22 mouse cellular contexts compared by ENCODE assay signal in the genomic region with DNA sequence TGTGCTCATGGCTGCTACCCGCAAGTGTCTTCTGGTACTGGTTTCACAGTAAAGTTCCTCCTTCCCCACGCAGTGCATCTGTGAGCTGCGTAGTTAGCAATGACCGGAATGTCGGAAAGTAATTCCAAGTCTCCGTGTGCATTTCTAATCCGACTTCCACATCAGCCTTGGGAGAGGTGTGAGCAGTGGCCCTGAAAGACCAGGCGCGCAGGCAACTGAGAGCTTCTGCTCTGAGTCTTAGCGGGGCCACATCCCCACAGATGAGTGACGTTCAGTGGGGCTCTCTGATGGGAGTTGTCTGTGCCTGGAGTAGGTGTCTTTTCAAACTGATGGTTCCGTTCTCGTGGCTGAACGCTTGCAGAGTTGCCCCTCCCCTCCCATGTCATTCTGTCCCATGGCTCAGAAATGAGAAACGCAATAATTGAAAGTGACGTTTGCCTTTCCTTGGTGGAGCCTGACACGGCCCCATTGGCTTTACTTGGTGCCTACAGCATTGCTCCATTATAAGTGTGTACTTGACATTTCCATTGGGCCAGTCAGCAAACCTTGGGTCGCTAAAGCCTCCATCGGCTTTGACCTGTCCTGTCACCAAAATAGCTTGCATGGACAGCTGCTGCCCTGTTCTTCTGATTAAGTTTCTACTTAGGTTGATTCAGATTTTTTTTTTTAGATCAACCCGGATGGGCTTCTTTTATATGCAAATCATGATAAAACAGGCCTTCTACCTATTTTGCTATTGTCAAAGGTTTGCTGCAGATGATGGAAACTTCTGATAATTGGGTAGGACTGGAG. TPM values are rescaled to one million over a fixed set of nuclear protein-coding genes. Genes with fewer than 3 reads are reported as not detected.
DNase-seq lines count a peak whose midpoint lies in the region; TF ChIP-seq lines count a peak whose summit lies in the region.
"Had no signal": no experiment of that assay in that cellular context is flagged by ENCODE, and none has a peak within 500 bp of the region (broad histone marks: within the 10 kb centered on the region; RNA-seq: fewer than 3 reads in every experiment).

No protein-coding gene starts in this region.

- H3K27me3 ChIP-seq in myocyte (ENCODE audit: control insufficient read depth, insufficient read depth, insufficient read length), result no peaks in the 10 kb centered on the region
- H3K27me3 ChIP-seq in hindbrain, embryonic 10.5 days (ENCODE audit: insufficient read depth, poor library complexity, severe bottlenecking), result no peaks in the 10 kb centered on the region
- H3K27me3 ChIP-seq: forebrain, embryonic 13.5 days; heart, embryonic 15.5 days had no signal

- no peak overlapping the region for H3K4me3 ChIP-seq in gastrocnemius, adult 2 months
- H3K4me3 ChIP-seq in myocyte, result no peak overlapping the region
- H3K4me3 ChIP-seq in hindbrain, embryonic 10.5 days, result no peak overlapping the region
- H3K4me3 ChIP-seq: forebrain, embryonic 10.5 days; forebrain, embryonic 13.5 days; heart, embryonic 10.5 days; heart, embryonic 15.5 days had no signal

- H3K27ac ChIP-seq in gastrocnemius, adult 2 months, result peak overlapping the region; percentile 90
- H3K27ac ChIP-seq in hindbrain, embryonic 10.5 days, result no peak overlapping the region
- H3K27ac ChIP-seq: forebrain, embryonic 10.5 days; forebrain, embryonic 13.5 days; heart, embryonic 10.5 days; heart, embryonic 15.5 days; hindbrain, embryonic 14.5 days; hindbrain, postnatal 0 days had no signal

- intact Hi-C loops in gastrocnemius, adult 2 months (cut with DNase I), result no loop called here
- intact Hi-C loops in gastrocnemius, postnatal 36 days (cut with DNase I), result no loop called here

- WGBS in hindbrain, embryonic 10.5 days, result 89% methylated on average over 20 of the region's 20 CpGs

- no peak for TF ChIP-seq POLR2A in myocyte (IDR thresholded peaks at IDR 0.05; ENCODE audit: insufficient read length, low read depth)

- peak; percentile 62 for DNase-seq in gastrocnemius, adult 2 months
- no peak for DNase-seq in gastrocnemius, postnatal 36 days
- DNase-seq in ZHBTc4 (ENCODE audit: low read depth, low spot score), result peak; percentile 18
- DNase-seq in skeletal muscle tissue, adult 2 months (ENCODE audit: low read depth, low spot score), result peak; percentile 76
- DNase-seq in hindbrain, embryonic 10.5 days (ENCODE audit: low spot score), result no peak
- DNase-seq in B cell, adult 2 months, result no peak
- DNase-seq: adrenal gland, adult 8-10 months; adrenal gland, postnatal 25 days; cerebellum, adult 11-12 months; cerebellum, adult 8-10 months; cerebellum, postnatal 36 days; gastrocnemius, postnatal 25 days; heart, adult 18-20 months; heart, postnatal 10 days; heart, postnatal 36 days had no signal

- no peaks in the 10 kb centered on the region for H3K9me3 ChIP-seq in hindbrain, embryonic 10.5 days
- H3K9me3 ChIP-seq: forebrain, embryonic 10.5 days; forebrain, embryonic 13.5 days; heart, embryonic 10.5 days; heart, embryonic 15.5 days had no signal

- H3K4me2 ChIP-seq in myocyte (ENCODE audit: low read depth), result no peak overlapping the region
- H3K4me2 ChIP-seq: forebrain, embryonic 13.5 days; heart, embryonic 15.5 days; hindbrain, embryonic 14.5 days had no signal

- peaks cover 10% of the 10 kb centered on the region for H3K36me3 ChIP-seq in myocyte (ENCODE audit: control insufficient read depth, insufficient read depth)
- peaks cover 42% of the 10 kb centered on the region for H3K36me3 ChIP-seq in hindbrain, embryonic 10.5 days

- H3K79me2 ChIP-seq in myocyte (ENCODE audit: control insufficient read depth, insufficient read depth), result no peaks in the 10 kb centered on the region

- TF ChIP-seq CTCF in gastrocnemius, adult 2 months (IDR thresholded peaks at IDR 0.05), result no peak

- peaks cover 3% of the 10 kb centered on the region; the same call in 1 of the 2 replicates for H3K4me1 ChIP-seq in hindbrain, embryonic 10.5 days (replicated peaks)
- H3K4me1 ChIP-seq: forebrain, embryonic 10.5 days; forebrain, embryonic 13.5 days had no signal

- no peak overlapping the region for H3ac ChIP-seq in myocyte (ENCODE audit: control insufficient read depth, insufficient read length)

TF ChIP-seq in myocyte, 11 proteins besides CTCF, POLR2A, EP300 and RAD21:
- TF ChIP-seq MYOG (IDR thresholded peaks at IDR 0.05; ENCODE audit: control insufficient read depth in 1 of 3, insufficient read depth in 1 of 3, insufficient read length in 2 of 3, low read depth in 2 of 3) (peak in 2 of 3 experiments; percentile 20 to 51), SRF (IDR thresholded peaks at IDR 0.05; ENCODE audit: control insufficient read depth, insufficient read length, low read depth) (no peak), E2F4 (IDR thresholded peaks at IDR 0.05; ENCODE audit: insufficient read depth) (no peak), REST (IDR thresholded peaks at IDR 0.05; ENCODE audit: insufficient read depth, insufficient read length) (no peak), MYOD1 (IDR thresholded peaks at IDR 0.05; ENCODE audit: control insufficient read depth in 1 of 3, insufficient read length in 2 of 3, low read depth in 2 of 3) (peak in 1 of 3 experiments; percentile 62), TCF12 (IDR thresholded peaks at IDR 0.05; ENCODE audit: insufficient read depth, poor library complexity, severe bottlenecking) (no peak), TCF3 (IDR thresholded peaks at IDR 0.05; ENCODE audit: insufficient read length, low read depth) (no peak), USF1 (IDR thresholded peaks at IDR 0.05; ENCODE audit: low read depth) (no peak), POLR2AphosphoS2 (IDR thresholded peaks at IDR 0.05; ENCODE audit: insufficient read length, low read depth) (no peak), MAX (IDR thresholded peaks at IDR 0.05; ENCODE audit: low read depth) (no peak)

RNA-seq across cellular contexts. Expression of gene Gm340, which starts 5.5 kb away (rescaled TPM):
- 1 to 10 TPM; 6.3 TPM for total RNA-seq in gastrocnemius, adult 2 months (2021)
- total RNA-seq in gastrocnemius, postnatal 36 days (2021), result 1 to 10 TPM; 5.9 to 6.5 TPM
- polyA plus RNA-seq in myocyte (2012; fragmentation: generic; extraction: Trizol), result 1.4 TPM
- polyA plus RNA-seq in hindbrain, embryonic 10.5 days (2016; fragmentation: Nextera tagmentation; extraction: Ambion mirVana), result 3.0 and 3.3 TPM in 2 replicates

Comparison
In these comparisons a context has a peak if more than half of its experiments do, and no peak if none do; other contexts are left out.
1. DNase-seq: peak in gastrocnemius, adult 2 months (single experiment), ZHBTc4 (single experiment) and skeletal muscle tissue, adult 2 months (single experiment); none in gastrocnemius, postnatal 36 days (0 of 2), hindbrain, embryonic 10.5 days (single experiment) and B cell, adult 2 months (0 of 2).